Mouse (Mus musculus) kidney, postnatal 10 days (tissue): ENCODE results near the gene Cldn19.
A peak's percentile ranks its signal among the peaks of the same experiment; 100 is the strongest.

Source experiments
- DNase-seq: peaks from one replicate; pipeline ENCODE4 v3.0.0; 2021; ENCODE audit warnings: mixed read lengths

The Cldn19 gene

DNA sequence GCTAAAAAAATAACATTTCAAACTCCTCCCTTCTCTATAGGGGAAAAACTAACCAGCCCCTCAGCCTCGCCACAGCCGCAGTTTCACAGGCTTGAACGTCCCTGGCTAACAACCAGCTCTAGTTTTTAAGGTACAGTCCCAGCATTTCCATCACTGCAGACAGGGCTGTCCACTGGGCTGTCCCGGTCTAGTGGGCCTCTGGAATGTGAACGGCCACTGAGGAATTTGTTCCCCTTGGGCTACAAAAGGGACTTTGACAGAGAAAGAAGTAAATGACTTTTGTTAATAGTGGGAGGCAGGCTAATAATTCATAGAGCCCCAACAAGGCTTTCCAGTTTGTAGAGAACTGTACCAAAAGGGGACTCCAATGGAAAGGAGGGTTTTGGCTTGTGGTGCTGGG lies 50.2 kb downstream of the Cldn19 start:
- peak; percentile 72 for DNase-seq
